Mouse (Mus musculus) testis, adult 2 months (tissue): ENCODE measurements around the gene Padi2.

ENCODE experiments used
- CTCF ChIP-seq: fragments of 200-500 bp; IDR thresholded peaks from 2 replicates; pipeline ENCODE4 v1.5.1; 2012; ENCODE audit warnings: low read depth, mild to moderate bottlenecking, inconsistent platforms, low read length, moderate library complexity; ENCODE audit not compliant: control insufficient read depth, insufficient read depth, insufficient replicate concordance
- POLR2A ChIP-seq: fragments of 200-500 bp; IDR thresholded peaks from 2 replicates; pipeline ENCODE4 v1.6.1; 2012; ENCODE audit warnings: low read depth, mild to moderate bottlenecking, inconsistent platforms, low read length, moderate library complexity; ENCODE audit not compliant: control insufficient read depth

GRCm38 (mm10) chr4:140975356-140975755, 69.2 kb downstream of the Padi2 start:
- TF ChIP-seq CTCF (no peak), POLR2A (no peak)
